Mouse (Mus musculus) spleen, postnatal 4 days (tissue): ENCODE data around the gene Cabp4.

Experiments used
- DNase-seq, 2 experiments: peaks; one replicate each; pipeline ENCODE4 v3.0.0; 2022; ENCODE audit warnings: low spot score in 2 of 2

Gene Cabp4

GRCm38 (mm10) chr19:4102626-4103025 is 41.2 kb downstream of the Cabp4 start:
- DNase-seq: no peak

- DNase-seq: no peak
Measured at GRCm38 (mm10) chr19:4102049-4102448, 41.8 kb downstream of the Cabp4 start.

- no peak for DNase-seq
Measured at GRCm38 (mm10) chr19:4101466-4101865, 42.4 kb downstream of the Cabp4 start.

GRCm38 (mm10) chr19:4100718-4101261 is 43.0 kb downstream of the Cabp4 start:
- DNase-seq: peak in 1 of 2 experiments; percentile 73

GRCm38 (mm10) chr19:4099837-4100717 is 43.8 kb downstream of the Cabp4 start, which contains the start of gene Pitpnm1:
Gene Pitpnm1 (plus strand): TSS chr19:4099998.
- DNase-seq: peak; percentile 85 to 93

GRCm38 (mm10) chr19:4099056-4099455 is 44.8 kb downstream of the Cabp4 start:
- peak; percentile 96 to 99 for DNase-seq

GRCm38 (mm10) chr19:4098426-4098825 is 45.4 kb downstream of the Cabp4 start:
- DNase-seq: peak in 1 of 2 experiments; percentile 78

- DNase-seq: peak; percentile 88 to 93
Measured at GRCm38 (mm10) chr19:4097441-4097825, 46.4 kb downstream of the Cabp4 start.

- DNase-seq: peak; percentile 99 to 100
Measured at GRCm38 (mm10) chr19:4096642-4097440, 47.0 kb downstream of the Cabp4 start, which contains the start of gene Cdk2ap2. Gene Cdk2ap2 (plus strand): TSS chr19:4097182.

- no peak for DNase-seq
Measured at GRCm38 (mm10) chr19:4095802-4096201, 48.0 kb downstream of the Cabp4 start.

GRCm38 (mm10) chr19:4094774-4095303 is 49.0 kb downstream of the Cabp4 start:
- DNase-seq: no peak

- no peak for DNase-seq
Measured at GRCm38 (mm10) chr19:4094348-4094747, 49.5 kb downstream of the Cabp4 start.

GRCm38 (mm10) chr19:4093772-4094171 is 50.1 kb downstream of the Cabp4 start:
- no peak for DNase-seq

GRCm38 (mm10) chr19:4092750-4093149 is 51.1 kb downstream of the Cabp4 start:
- no peak for DNase-seq

- no peak for DNase-seq
Measured at GRCm38 (mm10) chr19:4091383-4091782, 52.5 kb downstream of the Cabp4 start.

- DNase-seq: no peak
Measured at GRCm38 (mm10) chr19:4090446-4090845, 53.4 kb downstream of the Cabp4 start.

GRCm38 (mm10) chr19:4089128-4089527 is 54.7 kb downstream of the Cabp4 start:
- no peak for DNase-seq

GRCm38 (mm10) chr19:4088146-4088545 is 55.7 kb downstream of the Cabp4 start:
- DNase-seq: no peak

- DNase-seq: no peak
Measured at GRCm38 (mm10) chr19:4087090-4087489, 56.7 kb downstream of the Cabp4 start.

- no peak for DNase-seq
Measured at GRCm38 (mm10) chr19:4086156-4086555, 57.7 kb downstream of the Cabp4 start.
